Mouse (Mus musculus) stomach, postnatal 0 days (tissue): ENCODE measurements at regions not wholly inside any gene's neighbourhood (a gene's known extent, or its start where the extent isn't known, plus 50 kb on each side); places are given as distances from the start of the nearest gene placed in this dataset.

ENCODE experiments used
- ATAC-seq: fragments of 200-750 bp; cut with Nextera tagmentation; 2 replicates; pipeline ENCODE4 v1.8.0; 2017; ENCODE audit not compliant: low FRiP score, low TSS enrichment
- DNase-seq: peaks from one replicate; pipeline ENCODE4 v3.0.0-alpha.2; 2016; ENCODE audit warnings: low spot score
- H3K27ac ChIP-seq: fragments of 300-500 bp; sonication (generic); replicated peaks from 2 replicates; pipeline ENCODE4 v1.5.1; 2014; ENCODE audit warnings: mild to moderate bottlenecking, control low read depth
- H3K27me3 ChIP-seq: fragments of 300-500 bp; sonication (generic); 2 replicates; pipeline ENCODE4 v1.6.1; 2014; ENCODE audit warnings: low read length; ENCODE audit not compliant: control insufficient read depth, insufficient read depth
- H3K36me3 ChIP-seq: fragments of 300-500 bp; sonication (generic); 2 replicates; pipeline ENCODE4 v1.6.1; 2014; ENCODE audit warnings: low read length, mixed read lengths; ENCODE audit not compliant: control insufficient read depth, insufficient read depth
- H3K4me1 ChIP-seq: fragments of 300-500 bp; sonication (generic); replicated peaks from 2 replicates; pipeline ENCODE4 v1.6.1; 2014; ENCODE audit warnings: antibody characterized with exemption; ENCODE audit not compliant: control insufficient read depth, insufficient read depth
- H3K4me2 ChIP-seq: fragments of 300-500 bp; sonication (generic); replicated peaks from 2 replicates; pipeline ENCODE4 v1.6.1; 2014; ENCODE audit warnings: low read depth, mild to moderate bottlenecking, control low read depth, moderate library complexity
- H3K4me3 ChIP-seq: fragments of 300-500 bp; sonication (generic); 2 replicates; pipeline ENCODE4 v1.5.1; 2014; ENCODE audit warnings: low read depth, low read length, control low read depth
- H3K9ac ChIP-seq: fragments of 300-500 bp; sonication (generic); 2 replicates; pipeline ENCODE4 v1.6.1; 2014; ENCODE audit warnings: mild to moderate bottlenecking, low read length, control low read depth, mixed read lengths
- H3K9me3 ChIP-seq: fragments of 300-500 bp; sonication (generic); 2 replicates; pipeline ENCODE4 v1.6.1; 2016; ENCODE audit warnings: low read length; ENCODE audit not compliant: control insufficient read depth
- CTCF ChIP-seq: IDR thresholded peaks from 2 replicates; pipeline ENCODE4 v1.5.1; 2016; ENCODE audit warnings: antibody characterized with exemption, low read depth, mild to moderate bottlenecking, moderate library complexity
- EP300 ChIP-seq: optimal IDR thresholded peaks from 2 replicates; pipeline ENCODE3; 2016; ENCODE audit warnings: antibody characterized with exemption
- WGBS: fragments of 180-500 bp; shearing (Covaris S2); extraction: QIAGEN DNeasy Blood & Tissue Kit; methylation state at CpG from one replicate; pipeline ENCODE4 v1.1.7; 2014; 5-methylcytosine and 5-hydroxymethylcytosine counted together

DNA sequence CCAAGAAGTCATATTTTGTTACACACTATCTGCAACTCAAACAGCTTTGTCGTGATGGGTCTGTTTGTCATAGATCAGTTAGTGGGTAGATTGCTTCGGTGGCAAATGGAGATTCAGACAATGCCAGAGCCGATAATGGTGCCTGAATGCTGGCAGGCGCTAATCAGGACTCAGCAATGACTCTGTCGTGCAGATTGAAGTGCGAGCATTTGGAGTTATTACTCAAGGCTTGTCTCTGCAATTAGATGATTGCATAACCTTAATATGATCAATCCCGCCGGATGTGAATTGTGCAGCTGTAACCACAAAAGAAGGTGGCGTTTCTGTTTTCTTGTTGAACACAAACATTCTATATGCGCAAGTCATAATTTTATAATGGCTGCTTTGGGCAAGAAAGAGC lies 88.8 kb upstream of the Mafb start:
- H3K27ac ChIP-seq = no peak overlapping the region
- no peaks in the 10 kb centered on the region for H3K9me3 ChIP-seq
- H3K36me3 ChIP-seq = no peaks in the 10 kb centered on the region
- no peak for DNase-seq
- no peak for TF ChIP-seq CTCF
- TF ChIP-seq EP300 = no peak
- 62% methylated on average over 10 of the region's 10 CpGs for WGBS
- no peaks in the 10 kb centered on the region for H3K27me3 ChIP-seq
- no peak for ATAC-seq
- no peak overlapping the region for H3K9ac ChIP-seq
- no peak overlapping the region for H3K4me2 ChIP-seq
- no peaks in the 10 kb centered on the region for H3K4me1 ChIP-seq
- no peak overlapping the region for H3K4me3 ChIP-seq

- Histone ChIP-seq H3K4me1 (no peaks in the 10 kb centered on the region), H3K36me3 (no peaks in the 10 kb centered on the region), H3K9me3 (no peaks in the 10 kb centered on the region), H3K27ac (no peak overlapping the region), H3K9ac (no peak overlapping the region), H3K27me3 (no peaks in the 10 kb centered on the region), H3K4me3 (no peak overlapping the region), H3K4me2 (no peak overlapping the region)
- WGBS = 69% methylated on average over 8 of the region's 8 CpGs
- ATAC-seq = no peak
- no peak for TF ChIP-seq EP300
- TF ChIP-seq CTCF = no peak
- DNase-seq = no peak
Observed at GRCm38 (mm10) chr2:160456681-160457080, 89.8 kb upstream of the Mafb start.

- Histone ChIP-seq H3K9ac (no peak overlapping the region), H3K4me2 (no peak overlapping the region), H3K9me3 (no peaks in the 10 kb centered on the region), H3K27ac (no peak overlapping the region), H3K27me3 (no peaks in the 10 kb centered on the region), H3K36me3 (no peaks in the 10 kb centered on the region), H3K4me1 (no peaks in the 10 kb centered on the region), H3K4me3 (no peak overlapping the region)
- WGBS = 74% methylated on average over 4 of the region's 4 CpGs
- ATAC-seq = no peak
- TF ChIP-seq EP300 = no peak
- TF ChIP-seq CTCF = no peak
- no peak for DNase-seq
Observed at GRCm38 (mm10) chr2:160471561-160471960, 104.7 kb upstream of the Mafb start.

- Histone ChIP-seq H3K9me3 (no peaks in the 10 kb centered on the region), H3K36me3 (no peaks in the 10 kb centered on the region), H3K27ac (no peak overlapping the region), H3K4me1 (no peaks in the 10 kb centered on the region), H3K4me3 (no peak overlapping the region), H3K9ac (no peak overlapping the region), H3K27me3 (no peaks in the 10 kb centered on the region), H3K4me2 (no peak overlapping the region)
- DNase-seq (no peak), ATAC-seq (no peak)
- WGBS = 87% methylated on average over 3 of the region's 3 CpGs
- TF ChIP-seq CTCF (no peak), EP300 (no peak)
Observed at GRCm38 (mm10) chr2:160476181-160476580, 109.3 kb upstream of the Mafb start.

DNA sequence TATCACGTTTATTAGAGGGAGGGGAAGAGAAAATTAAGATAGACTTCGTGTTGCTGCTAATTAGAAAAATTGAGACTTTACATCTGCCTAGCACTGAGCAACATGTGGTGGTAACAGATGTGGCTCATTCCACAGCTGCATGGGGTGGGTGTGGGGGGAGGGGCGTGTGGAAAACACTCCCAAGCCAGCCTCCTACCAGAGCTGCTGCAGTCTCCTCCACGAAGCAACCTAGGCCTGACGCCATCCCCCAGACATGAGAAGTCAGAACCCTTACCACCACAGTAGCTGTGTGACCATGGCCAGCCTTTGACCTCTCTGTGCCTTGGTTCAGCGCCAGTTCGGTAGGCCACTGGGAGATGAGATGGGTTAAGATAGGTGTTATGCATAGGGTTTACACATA lies 112.4 kb upstream of the Mafb start:
- Histone ChIP-seq H3K27ac (no peak overlapping the region), H3K4me3 (no peak overlapping the region), H3K36me3 (no peaks in the 10 kb centered on the region), H3K9ac (no peak overlapping the region), H3K27me3 (no peaks in the 10 kb centered on the region), H3K4me1 (no peaks in the 10 kb centered on the region), H3K4me2 (no peak overlapping the region), H3K9me3 (no peaks in the 10 kb centered on the region)
- WGBS = 54% methylated on average over 7 of the region's 7 CpGs
- TF ChIP-seq CTCF (no peak), EP300 (no peak)
- ATAC-seq (no peak), DNase-seq (no peak)

DNA sequence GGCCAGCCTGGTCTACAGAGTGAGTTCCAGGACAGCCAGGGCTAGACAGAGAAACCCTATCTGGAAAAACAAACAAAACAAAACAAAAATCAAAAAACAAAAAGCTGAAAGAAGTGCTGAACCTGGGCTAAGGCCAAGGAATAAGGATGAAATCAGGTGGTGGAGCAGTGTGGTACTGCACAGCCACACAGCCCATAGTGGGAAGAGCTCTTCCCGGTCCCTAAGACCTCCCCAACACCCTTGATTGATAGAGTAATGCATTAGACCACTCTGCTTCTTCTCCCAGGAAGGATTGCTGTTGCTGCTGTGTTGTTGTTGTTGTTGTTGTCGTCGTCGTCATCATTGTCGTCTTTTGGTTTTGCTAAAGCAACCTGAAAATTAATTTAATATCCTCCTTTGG lies 118.2 kb upstream of the Mafb start:
- H3K27ac ChIP-seq = no peak overlapping the region
- no peak overlapping the region for H3K4me3 ChIP-seq
- H3K27me3 ChIP-seq = no peaks in the 10 kb centered on the region
- no peak overlapping the region for H3K4me2 ChIP-seq
- 95% methylated on average over 5 of the region's 5 CpGs for WGBS
- DNase-seq (no peak), ATAC-seq (no peak)
- H3K4me1 ChIP-seq = no peaks in the 10 kb centered on the region
- H3K36me3 ChIP-seq = no peaks in the 10 kb centered on the region
- no peaks in the 10 kb centered on the region for H3K9me3 ChIP-seq
- TF ChIP-seq CTCF = no peak
- no peak for TF ChIP-seq EP300
- H3K9ac ChIP-seq = no peak overlapping the region
